Mouse (Mus musculus): ENCODE data around the gene Pde10a.

Pde10a gene

DNA sequence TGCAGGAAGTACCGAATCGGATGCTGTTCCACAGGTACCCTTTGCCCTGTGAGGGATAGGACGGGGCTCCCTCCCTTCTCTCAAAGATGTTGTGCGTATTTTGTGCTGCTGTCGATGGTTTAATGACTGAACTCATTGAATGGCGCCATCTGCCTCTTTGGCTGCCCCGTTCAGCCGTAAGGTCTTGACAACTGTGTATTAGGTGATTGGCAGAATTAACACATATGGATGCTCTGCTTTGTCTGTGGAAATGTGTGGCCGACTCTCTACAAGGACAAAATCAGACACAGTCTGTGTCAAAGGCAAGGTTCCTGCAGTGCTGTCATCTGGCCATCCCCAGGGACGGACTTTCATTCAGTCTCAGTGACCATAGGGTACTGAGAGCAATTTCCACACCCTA, 372.6 kb downstream of the Pde10a start:
- DNase-seq: peak; percentile 68

- no peak for DNase-seq
These were observed 373.0 kb downstream of the Pde10a start for GRCm38 (mm10) chr17:8898221-8898620.

- no peak for DNase-seq
These were observed 374.0 kb downstream of the Pde10a start for GRCm38 (mm10) chr17:8899212-8899611.

DNA sequence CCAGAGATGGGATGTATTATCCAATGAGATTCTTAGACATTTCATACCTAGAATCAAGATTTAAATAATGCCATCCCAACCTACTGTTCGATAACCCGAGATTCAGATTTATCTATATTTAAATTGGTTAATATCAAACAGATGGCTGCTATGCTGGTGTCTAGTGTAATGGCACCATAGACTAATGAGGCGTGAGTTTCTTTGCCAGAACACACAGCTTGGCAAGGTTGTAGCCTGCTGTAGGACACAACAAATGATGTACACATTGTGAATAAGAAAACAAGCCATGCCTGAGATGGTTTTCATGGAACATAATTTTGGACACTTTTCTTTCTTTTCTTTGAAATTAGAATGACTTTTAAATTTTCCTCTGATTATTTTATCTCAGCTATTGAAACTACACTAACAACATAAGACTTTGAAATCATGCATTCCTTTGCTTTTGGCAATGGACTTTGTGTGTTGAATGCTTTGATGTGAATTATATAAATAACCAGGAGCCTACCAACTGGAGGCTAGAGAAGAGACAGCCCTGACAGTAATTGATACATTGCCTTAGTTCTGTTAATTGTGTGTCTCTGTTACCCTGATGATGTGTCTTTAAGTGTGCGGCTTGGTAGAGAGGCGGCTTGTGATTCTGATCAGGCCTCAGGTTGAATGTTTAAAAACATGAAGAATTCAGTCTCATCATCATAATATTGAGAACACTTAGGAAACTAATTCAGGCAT, 378.5 kb downstream of the Pde10a start:
- peak; percentile 12 for DNase-seq

DNA sequence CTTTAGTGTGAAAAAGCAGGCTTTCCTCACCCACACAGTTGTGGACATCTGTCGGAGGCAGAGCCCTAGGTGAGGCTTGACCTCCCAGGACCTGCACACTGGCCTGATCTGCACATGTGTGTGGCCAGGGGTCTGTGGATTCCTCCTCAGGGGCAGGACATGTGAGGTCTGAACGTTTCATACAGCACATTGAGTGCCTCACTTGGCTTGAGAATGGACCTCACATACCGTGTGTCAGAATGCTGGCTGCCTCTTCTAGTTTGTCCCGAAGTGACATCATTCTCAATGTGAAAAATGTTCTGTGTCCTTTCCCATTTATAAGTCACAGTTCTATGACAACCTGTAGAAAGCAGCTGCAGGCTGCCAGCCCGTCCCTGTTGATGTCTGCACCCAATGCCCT, 385.4 kb downstream of the Pde10a start:
- DNase-seq: peak; percentile 92

DNA sequence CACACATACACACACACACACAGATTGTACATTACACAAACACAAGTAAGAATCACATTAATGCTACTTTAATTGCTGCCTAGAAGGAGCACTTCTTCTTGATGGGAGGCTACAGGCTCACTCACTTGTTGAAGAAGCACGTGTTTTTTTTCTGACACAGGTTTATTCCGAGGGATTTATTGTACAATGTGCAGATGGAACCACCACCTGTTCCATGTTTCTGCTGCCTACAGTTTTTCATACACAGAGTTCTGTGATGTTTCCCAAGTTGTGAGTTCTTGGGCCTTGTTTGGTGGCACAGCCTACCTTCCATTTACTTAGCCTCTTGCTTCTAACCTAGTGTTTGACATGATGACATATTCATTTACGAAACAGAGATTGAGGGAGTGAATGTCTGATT, 387.8 kb downstream of the Pde10a start:
- DNase-seq: peak; percentile 1

GRCm38 (mm10) chr17:8915693-8916092, 390.5 kb downstream of the Pde10a start:
- peak; percentile 83 for DNase-seq

DNA sequence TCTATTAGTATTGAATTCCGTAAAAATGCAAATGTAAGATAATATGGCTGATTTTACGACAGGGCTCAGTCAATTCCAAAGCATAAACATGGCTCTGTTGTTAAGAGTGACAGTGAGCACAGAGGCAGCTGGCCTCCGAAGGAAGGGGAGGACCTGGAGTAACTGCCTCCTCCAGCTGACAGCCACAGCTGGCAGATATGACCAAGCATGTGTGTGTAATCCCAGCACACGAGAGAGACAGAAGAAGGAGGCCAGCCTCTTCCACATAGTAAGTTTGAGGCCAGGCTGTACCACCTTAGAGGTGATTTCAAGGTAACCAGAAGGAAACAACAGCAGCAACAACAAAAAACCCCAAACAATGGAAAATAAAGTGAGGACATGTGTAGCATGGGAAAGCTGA, 397.9 kb downstream of the Pde10a start:
- no peak for DNase-seq

GRCm38 (mm10) chr17:8923727-8924126, 398.6 kb downstream of the Pde10a start:
- DNase-seq: no peak

- no peak for DNase-seq
These were observed 400.7 kb downstream of the Pde10a start for GRCm38 (mm10) chr17:8925819-8926383.

GRCm38 (mm10) chr17:8928560-8928959, 403.4 kb downstream of the Pde10a start:
- no peak for DNase-seq

DNA sequence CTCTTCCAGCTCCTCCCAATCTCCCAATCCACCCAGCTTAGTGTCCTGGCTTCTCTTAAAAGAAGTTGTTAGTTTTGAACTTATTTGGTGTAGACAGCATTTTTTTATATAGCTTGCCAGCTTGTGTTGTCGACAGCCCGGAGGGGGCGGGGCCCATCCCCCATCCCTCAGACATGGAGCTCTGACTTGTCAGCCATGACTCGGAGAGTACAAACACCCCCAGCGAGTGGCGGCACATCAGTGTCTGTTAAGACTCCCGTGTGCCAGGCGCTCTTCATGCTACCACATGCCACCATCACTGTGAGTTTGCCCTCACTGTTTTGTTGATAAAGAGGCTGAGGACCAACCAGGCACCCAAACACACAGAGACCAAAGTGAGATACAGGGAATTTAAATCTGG, 404.5 kb downstream of the Pde10a start:
- DNase-seq: no peak

GRCm38 (mm10) chr17:8935604-8936003, 410.4 kb downstream of the Pde10a start:
- no peak for DNase-seq

- DNase-seq: no peak
These were observed 411.4 kb downstream of the Pde10a start for GRCm38 (mm10) chr17:8936603-8937002.

- no peak for DNase-seq
These were observed 426.4 kb downstream of the Pde10a start for GRCm38 (mm10) chr17:8951588-8951987.

DNA sequence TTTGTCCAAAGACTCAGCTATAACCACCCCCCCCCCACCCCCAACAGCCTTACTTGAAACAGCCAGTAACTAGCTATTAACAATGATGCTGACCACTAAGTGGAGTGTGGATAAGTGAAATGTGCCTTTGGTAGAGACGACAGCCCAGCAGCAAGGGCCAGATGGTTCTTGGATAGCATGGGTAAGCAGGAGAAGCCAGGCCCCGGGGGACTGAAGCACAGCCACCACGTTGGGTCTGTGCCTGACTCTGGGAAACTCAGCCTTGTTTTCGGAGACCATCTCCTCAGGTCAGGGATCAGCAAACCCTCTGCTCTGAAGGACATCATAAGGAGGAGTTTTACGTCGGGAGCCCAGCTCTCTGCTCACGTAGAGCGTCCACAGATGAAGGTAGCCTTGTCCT, 427.8 kb downstream of the Pde10a start:
- DNase-seq: no peak

- no peak for DNase-seq
These were observed 433.0 kb downstream of the Pde10a start for GRCm38 (mm10) chr17:8958125-8958524.

DNA sequence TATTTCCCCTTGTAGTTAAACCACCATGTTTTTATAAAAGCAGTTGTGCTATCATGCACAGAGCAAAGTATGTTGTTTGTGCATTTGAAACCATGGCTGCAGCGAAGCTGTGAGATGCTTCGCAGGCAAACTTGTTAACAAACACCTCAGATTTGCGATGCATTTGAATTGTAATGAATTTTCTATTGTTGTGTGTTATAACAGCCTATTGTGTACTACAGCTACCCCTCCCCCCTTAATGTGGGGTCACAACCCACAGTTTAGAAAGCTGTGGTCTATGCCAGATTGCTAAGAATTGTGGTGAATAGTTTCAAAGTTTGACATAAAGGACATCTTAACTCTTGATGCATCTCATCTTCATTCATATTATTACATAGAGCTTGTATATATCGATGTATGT, 435.2 kb downstream of the Pde10a start:
- no peak for DNase-seq

DNA sequence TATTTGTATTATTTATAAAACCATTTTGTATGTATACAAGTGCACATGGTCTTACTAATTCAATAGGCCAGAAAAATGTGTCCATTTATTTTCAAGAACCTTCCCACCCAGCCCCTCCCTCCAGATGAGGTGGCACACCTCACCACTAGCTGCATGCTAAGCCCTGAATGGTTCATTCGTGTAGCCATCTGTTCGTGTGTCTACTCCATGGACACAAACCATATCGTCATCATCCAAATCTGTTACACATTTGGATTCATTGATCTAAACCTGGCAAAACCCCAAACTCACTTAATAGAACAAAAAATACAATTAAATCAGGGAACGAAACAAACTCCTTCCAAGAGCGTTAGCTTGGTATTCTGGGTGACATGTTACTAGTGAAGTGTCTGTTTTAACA, 435.9 kb downstream of the Pde10a start:
- DNase-seq: no peak

DNA sequence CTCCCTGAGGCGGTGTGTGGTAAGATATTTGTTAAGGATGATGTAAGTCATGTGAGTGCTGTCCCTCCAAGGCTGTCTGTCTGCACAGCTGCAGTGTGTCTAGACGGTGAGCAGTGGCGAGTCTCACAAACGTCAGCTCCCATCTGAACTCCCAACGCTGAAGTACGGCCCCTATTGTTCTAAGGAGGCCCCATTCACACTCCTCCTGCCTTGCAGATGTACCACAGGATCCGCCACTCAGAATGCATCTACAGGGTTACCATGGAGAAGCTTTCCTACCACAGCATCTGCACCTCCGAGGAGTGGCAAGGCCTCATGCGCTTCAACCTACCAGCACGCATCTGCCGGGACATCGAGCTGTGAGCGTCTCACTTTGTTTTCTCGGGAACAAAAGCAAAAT, 436.5 kb downstream of the Pde10a start:
- DNase-seq: no peak

DNA sequence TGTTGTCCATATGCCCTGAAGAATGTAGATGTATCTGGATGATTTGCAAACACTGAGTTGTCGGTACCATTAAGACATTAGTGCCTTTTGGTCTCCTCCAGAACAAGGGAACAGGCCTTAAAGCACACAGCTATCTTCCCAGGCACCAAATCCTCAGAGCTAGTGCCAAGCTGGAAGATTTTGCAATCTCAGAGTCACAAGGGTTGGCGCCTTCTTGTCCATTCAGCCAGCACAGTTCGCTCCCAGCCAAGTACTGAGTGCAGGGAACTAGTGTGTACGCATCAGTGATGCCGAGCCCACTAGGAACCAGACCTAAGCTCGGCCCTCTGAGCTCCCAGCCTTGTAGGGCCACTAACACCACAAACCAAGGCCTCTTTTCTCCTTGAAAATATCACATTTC, 440.0 kb downstream of the Pde10a start:
- DNase-seq: no peak

DNA sequence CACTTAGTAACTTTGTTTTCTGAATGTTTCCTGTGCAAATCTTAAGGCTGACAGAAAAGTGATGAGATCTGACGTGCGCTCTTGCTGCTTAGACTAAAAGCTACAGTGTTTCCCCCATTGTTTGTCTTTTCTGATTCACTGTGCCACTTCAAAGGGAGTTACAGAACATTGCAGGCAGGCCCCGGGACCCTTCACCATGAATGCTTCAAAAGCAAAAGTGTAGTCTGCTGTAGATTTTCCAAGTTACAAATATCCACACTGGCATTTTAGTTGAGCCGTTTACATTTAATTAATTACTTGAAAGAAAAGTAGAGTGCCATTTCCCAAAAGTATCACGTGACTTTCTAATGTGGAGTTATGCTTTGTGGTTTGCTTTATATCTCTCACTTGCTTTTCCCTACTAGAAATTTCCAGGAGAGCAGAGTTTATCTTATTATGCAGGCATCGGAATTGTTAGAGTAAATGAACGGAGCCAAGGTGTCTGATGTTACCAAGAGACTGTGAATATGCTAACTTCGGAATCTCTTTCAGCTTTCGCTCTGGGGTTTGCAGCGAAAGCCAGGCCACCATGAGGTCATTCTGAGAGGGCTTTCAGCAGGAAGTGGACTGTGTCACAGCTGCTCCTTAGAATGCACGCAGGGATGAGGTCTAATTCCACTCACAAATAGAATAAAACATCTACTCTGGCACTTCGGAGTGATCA, 447.1 kb downstream of the Pde10a start:
- no peak for DNase-seq

GRCm38 (mm10) chr17:8973331-8973730, 448.2 kb downstream of the Pde10a start:
- no peak for DNase-seq

GRCm38 (mm10) chr17:8974423-8974822, 449.3 kb downstream of the Pde10a start:
- no peak for DNase-seq
